Mouse (Mus musculus) embryonic facial prominence, embryonic 13.5 days (tissue): Measurements from ENCODE around the gene Plg. TPM values are rescaled to one million over a fixed set of nuclear protein-coding genes. Genes with fewer than 3 reads are reported as not detected.

Source experiments
- ATAC-seq: fragments of 200-750 bp; cut with Nextera tagmentation; 2 replicates; pipeline ENCODE4 v1.8.0; 2017; ENCODE audit warnings: low read depth; ENCODE audit not compliant: insufficient number of reproducible peaks, insufficient read depth, low FRiP score, low TSS enrichment
- H3K27ac ChIP-seq: fragments of 300-500 bp; sonication (generic); 2 replicates; pipeline ENCODE4 v1.5.1; 2015; ENCODE audit warnings: moderate library complexity, mild to moderate bottlenecking, inconsistent platforms
- H3K27me3 ChIP-seq: fragments of 300-500 bp; sonication (generic); 2 replicates; pipeline ENCODE4 v1.6.1; 2015; ENCODE audit warnings: mild to moderate bottlenecking, inconsistent platforms
- H3K36me3 ChIP-seq: fragments of 300-500 bp; sonication (generic); 2 replicates; pipeline ENCODE4 v1.6.1; 2015; ENCODE audit warnings: mild to moderate bottlenecking, inconsistent platforms
- H3K4me1 ChIP-seq: fragments of 300-500 bp; sonication (generic); 2 replicates; pipeline ENCODE4 v1.6.1; 2015; ENCODE audit warnings: inconsistent platforms
- H3K4me2 ChIP-seq: fragments of 300-500 bp; sonication (generic); 2 replicates; pipeline ENCODE4 v1.6.1; 2015; ENCODE audit warnings: moderate library complexity, mild to moderate bottlenecking, inconsistent platforms
- H3K4me3 ChIP-seq: fragments of 300-500 bp; sonication (generic); 2 replicates; pipeline ENCODE4 v1.5.1; 2015; ENCODE audit warnings: mild to moderate bottlenecking, inconsistent platforms
- H3K9ac ChIP-seq: fragments of 300-500 bp; sonication (generic); 2 replicates; pipeline ENCODE4 v1.6.1; 2015; ENCODE audit warnings: mild to moderate bottlenecking, inconsistent platforms
- H3K9me3 ChIP-seq: fragments of 300-500 bp; sonication (generic); 2 replicates; pipeline ENCODE4 v1.6.1; 2016; ENCODE audit warnings: inconsistent platforms
- WGBS: fragments of 180-500 bp; shearing (Covaris S2); methylation state at CpG from one replicate; pipeline ENCODE4 v1.1.7; 2015; ENCODE audit warnings: mixed read lengths; 5-methylcytosine and 5-hydroxymethylcytosine counted together
- polyA plus RNA-seq: library from polyadenylated mRNA; unstranded; fragments of >200 nt; fragmentation: Nextera tagmentation; extraction: Ambion mirVana; gene quantifications from 2 replicates; pipeline ENCODE4 v1.2.1, GENCODE M21; 2015

Plg gene
- polyA plus RNA-seq, 1 experiment from 2014 or later: not detected

GRCm38 (mm10) chr17:12422143-12422542 lies 43.7 kb downstream of the Plg start:
- Histone ChIP-seq H3K4me3 (no peak overlapping the region), H3K9me3 (no peaks in the 10 kb centered on the region), H3K27ac (no peak overlapping the region), H3K36me3 (no peaks in the 10 kb centered on the region), H3K27me3 (no peaks in the 10 kb centered on the region), H3K4me2 (no peak overlapping the region), H3K9ac (no peak overlapping the region), H3K4me1 (peaks cover 13% of the 10 kb centered on the region; the same call in 1 of the 2 replicates)
- WGBS: 90% methylated on average over 1 of the region's 1 CpGs
- ATAC-seq: no peak

- Histone ChIP-seq H3K4me3 (no peak overlapping the region), H3K4me1 (peaks cover 11% of the 10 kb centered on the region), H3K4me2 (no peak overlapping the region), H3K9ac (no peak overlapping the region), H3K27ac (no peak overlapping the region), H3K27me3 (no peaks in the 10 kb centered on the region), H3K9me3 (no peaks in the 10 kb centered on the region), H3K36me3 (no peaks in the 10 kb centered on the region)
- 52% methylated on average over 3 of the region's 3 CpGs for WGBS
- ATAC-seq: no peak
Observed at GRCm38 (mm10) chr17:12427156-12427555, 48.7 kb downstream of the Plg start.

GRCm38 (mm10) chr17:12428369-12428768 lies 50.0 kb downstream of the Plg start:
- no peak for ATAC-seq
- Histone ChIP-seq H3K9ac (no peak overlapping the region), H3K4me1 (peaks cover 12% of the 10 kb centered on the region), H3K9me3 (no peaks in the 10 kb centered on the region), H3K27me3 (no peaks in the 10 kb centered on the region), H3K27ac (no peak overlapping the region), H3K36me3 (no peaks in the 10 kb centered on the region), H3K4me3 (no peak overlapping the region), H3K4me2 (no peak overlapping the region)

GRCm38 (mm10) chr17:12431707-12432106 lies 53.3 kb downstream of the Plg start:
- Histone ChIP-seq H3K9ac (no peak overlapping the region), H3K4me1 (peaks cover 12% of the 10 kb centered on the region), H3K27me3 (no peaks in the 10 kb centered on the region; the same call in 1 of the 2 replicates), H3K36me3 (no peaks in the 10 kb centered on the region), H3K27ac (no peak overlapping the region), H3K4me3 (no peak overlapping the region), H3K4me2 (no peak overlapping the region), H3K9me3 (no peaks in the 10 kb centered on the region)
- 50% methylated on average over 5 of the region's 5 CpGs for WGBS
- no peak for ATAC-seq

- ATAC-seq: no peak
- Histone ChIP-seq H3K4me2 (no peak overlapping the region), H3K4me3 (no peak overlapping the region), H3K36me3 (no peaks in the 10 kb centered on the region), H3K27ac (no peak overlapping the region), H3K4me1 (no peaks in the 10 kb centered on the region), H3K9ac (no peak overlapping the region), H3K27me3 (no peaks in the 10 kb centered on the region; the same call in 1 of the 2 replicates), H3K9me3 (0 out of 2 replicates have a peak, but pooled peaks cover 4% of the 10 kb centered on the region)
- 74% methylated on average over 10 of the region's 10 CpGs for WGBS
Observed at GRCm38 (mm10) chr17:12437771-12438170, 59.4 kb downstream of the Plg start.

GRCm38 (mm10) chr17:12444561-12444960 lies 66.2 kb downstream of the Plg start:
- Histone ChIP-seq H3K9me3 (0 out of 2 replicates have a peak, but pooled peaks cover 4% of the 10 kb centered on the region), H3K4me1 (no peaks in the 10 kb centered on the region), H3K9ac (no peak overlapping the region), H3K27ac (no peak overlapping the region), H3K4me2 (no peak overlapping the region), H3K36me3 (no peaks in the 10 kb centered on the region), H3K4me3 (no peak overlapping the region), H3K27me3 (no peaks in the 10 kb centered on the region)
- WGBS: 65% methylated on average over 2 of the region's 2 CpGs
- no peak for ATAC-seq

GRCm38 (mm10) chr17:12451234-12451633 lies 72.8 kb downstream of the Plg start:
- Histone ChIP-seq H3K9ac (no peak overlapping the region), H3K36me3 (no peaks in the 10 kb centered on the region), H3K9me3 (no peaks in the 10 kb centered on the region), H3K4me2 (no peak overlapping the region), H3K27ac (no peak overlapping the region), H3K27me3 (no peaks in the 10 kb centered on the region), H3K4me1 (0 out of 2 replicates have a peak, but pooled peaks cover 6% of the 10 kb centered on the region), H3K4me3 (no peak overlapping the region)
- 61% methylated on average over 4 of the region's 4 CpGs for WGBS
- no peak for ATAC-seq

- H3K27ac ChIP-seq: no peak overlapping the region
- H3K36me3 ChIP-seq: no peaks in the 10 kb centered on the region
- no peaks in the 10 kb centered on the region for H3K9me3 ChIP-seq
- 66% methylated on average over 11 of the region's 11 CpGs for WGBS
- H3K27me3 ChIP-seq: no peaks in the 10 kb centered on the region
- H3K4me2 ChIP-seq: no peak overlapping the region
- H3K9ac ChIP-seq: no peak overlapping the region
- H3K4me1 ChIP-seq: 0 out of 2 replicates have a peak, but pooled peaks cover 6% of the 10 kb centered on the region
- H3K4me3 ChIP-seq: no peak overlapping the region
- ATAC-seq: no peak
Observed at GRCm38 (mm10) chr17:12452862-12453531, 74.6 kb downstream of the Plg start.

- ATAC-seq: no peak
- no peaks in the 10 kb centered on the region for H3K36me3 ChIP-seq
- no peak overlapping the region for H3K27ac ChIP-seq
- no peaks in the 10 kb centered on the region for H3K27me3 ChIP-seq
- 0 out of 2 replicates have a peak, but pooled peaks cover 6% of the 10 kb centered on the region for H3K4me1 ChIP-seq
- H3K9me3 ChIP-seq: no peaks in the 10 kb centered on the region
- no peak overlapping the region for H3K9ac ChIP-seq
- WGBS: 71% methylated on average over 6 of the region's 6 CpGs
- H3K4me2 ChIP-seq: no peak overlapping the region
- H3K4me3 ChIP-seq: no peak overlapping the region
Observed at GRCm38 (mm10) chr17:12453691-12454090, 75.3 kb downstream of the Plg start.

- Histone ChIP-seq H3K9me3 (no peaks in the 10 kb centered on the region), H3K4me1 (0 out of 2 replicates have a peak, but pooled peaks cover 6% of the 10 kb centered on the region), H3K4me2 (no peak overlapping the region), H3K27me3 (no peaks in the 10 kb centered on the region), H3K27ac (no peak overlapping the region), H3K4me3 (no peak overlapping the region), H3K36me3 (no peaks in the 10 kb centered on the region), H3K9ac (no peak overlapping the region)
- ATAC-seq: no peak
- 78% methylated on average over 5 of the region's 5 CpGs for WGBS
Observed at GRCm38 (mm10) chr17:12455143-12455790, 76.9 kb downstream of the Plg start.

- H3K4me3 ChIP-seq: no peak overlapping the region
- no peak for ATAC-seq
- H3K27me3 ChIP-seq: no peaks in the 10 kb centered on the region
- H3K9me3 ChIP-seq: peaks cover 5% of the 10 kb centered on the region; the same call in 1 of the 2 replicates
- H3K36me3 ChIP-seq: no peaks in the 10 kb centered on the region
- no peak overlapping the region for H3K9ac ChIP-seq
- H3K27ac ChIP-seq: no peak overlapping the region
- no peaks in the 10 kb centered on the region for H3K4me1 ChIP-seq
- H3K4me2 ChIP-seq: no peak overlapping the region
Observed at GRCm38 (mm10) chr17:12461168-12461567, 82.8 kb downstream of the Plg start.

GRCm38 (mm10) chr17:12466501-12467000 lies 88.1 kb downstream of the Plg start:
- ATAC-seq: no peak
- Histone ChIP-seq H3K4me2 (no peak overlapping the region), H3K27ac (no peak overlapping the region), H3K4me1 (no peaks in the 10 kb centered on the region), H3K27me3 (no peaks in the 10 kb centered on the region), H3K9me3 (peaks cover under 1% of the 10 kb centered on the region; the same call in 1 of the 2 replicates), H3K4me3 (no peak overlapping the region), H3K9ac (no peak overlapping the region), H3K36me3 (no peaks in the 10 kb centered on the region)
- 63% methylated on average over 4 of the region's 4 CpGs for WGBS
